Mouse (Mus musculus) lung, postnatal 25 days (tissue): Measurements from ENCODE around the gene Sugct.
A peak's percentile ranks its signal among the peaks of the same experiment; 100 is the strongest.

ENCODE experiments used
- DNase-seq: peaks from one replicate; pipeline ENCODE4 v3.0.0; 2022; ENCODE audit warnings: low spot score

The Sugct gene

DNA sequence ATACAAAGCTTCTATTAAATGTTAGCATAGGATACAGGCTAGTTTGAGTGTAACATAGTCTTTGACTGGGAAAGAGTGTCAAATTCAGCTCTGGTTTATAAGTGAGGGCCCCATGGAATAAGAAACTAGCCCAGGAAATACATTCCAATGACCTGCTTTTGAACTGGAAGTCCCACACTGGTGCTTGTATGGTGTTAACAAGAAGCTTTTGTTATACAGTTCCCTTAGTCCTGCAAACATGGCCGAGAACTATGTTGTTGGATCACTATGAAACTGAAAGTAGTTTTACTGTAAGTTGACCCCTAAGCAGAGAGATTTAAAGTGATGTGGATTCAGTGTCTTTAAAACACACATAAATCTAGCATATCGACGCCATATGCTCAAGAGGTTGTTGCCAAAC lies 657.5 kb downstream of the Sugct start:
- DNase-seq: no peak

DNA sequence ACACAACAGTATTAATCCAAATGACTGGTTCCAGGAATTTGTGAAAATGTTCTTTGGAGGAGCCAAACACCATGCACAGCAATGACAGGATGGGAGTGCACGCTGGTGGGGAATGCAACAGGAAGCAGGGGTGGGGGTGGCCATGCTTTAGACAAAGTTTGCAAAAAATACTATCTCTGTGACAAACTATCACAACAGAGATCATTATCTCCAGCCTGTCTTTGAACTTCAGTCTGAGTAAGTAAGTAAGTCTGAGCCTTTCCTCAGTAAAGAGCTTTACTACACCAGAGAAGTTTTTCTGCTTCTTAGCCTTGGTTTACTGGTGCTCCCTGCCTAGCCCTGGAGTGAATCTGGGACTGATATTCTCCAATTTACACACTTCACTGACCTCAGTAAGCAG lies 664.6 kb downstream of the Sugct start:
- no peak for DNase-seq

GRCm38 (mm10) chr13:17028595-17028994 lies 666.8 kb downstream of the Sugct start:
- peak; percentile 26 for DNase-seq

GRCm38 (mm10) chr13:17027846-17028529 lies 667.4 kb downstream of the Sugct start:
- no peak for DNase-seq

DNA sequence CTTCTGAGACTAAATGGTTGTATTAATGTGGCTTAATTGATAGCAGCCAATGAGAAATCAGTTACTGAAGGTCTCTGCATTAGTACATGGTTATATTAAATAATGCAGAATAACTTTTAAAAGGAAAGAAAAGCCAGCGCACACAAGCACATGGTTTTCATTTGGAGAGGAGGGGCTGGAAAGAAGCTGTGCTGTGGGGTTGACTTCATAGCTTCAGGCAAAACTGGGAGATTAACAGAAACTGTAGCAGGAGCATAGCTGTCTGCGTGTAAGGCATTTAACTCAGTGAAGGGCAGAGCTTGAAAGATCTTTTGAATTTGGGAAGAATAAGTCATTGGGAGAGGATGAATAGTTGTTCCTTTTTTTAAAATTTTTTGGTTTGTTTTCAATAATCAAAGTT lies 668.4 kb downstream of the Sugct start:
- DNase-seq: no peak

GRCm38 (mm10) chr13:16996464-16996863 lies 698.9 kb downstream of the Sugct start:
- DNase-seq: no peak

- no peak for DNase-seq
Observed at GRCm38 (mm10) chr13:16995321-16995720, 700.0 kb downstream of the Sugct start.

DNA sequence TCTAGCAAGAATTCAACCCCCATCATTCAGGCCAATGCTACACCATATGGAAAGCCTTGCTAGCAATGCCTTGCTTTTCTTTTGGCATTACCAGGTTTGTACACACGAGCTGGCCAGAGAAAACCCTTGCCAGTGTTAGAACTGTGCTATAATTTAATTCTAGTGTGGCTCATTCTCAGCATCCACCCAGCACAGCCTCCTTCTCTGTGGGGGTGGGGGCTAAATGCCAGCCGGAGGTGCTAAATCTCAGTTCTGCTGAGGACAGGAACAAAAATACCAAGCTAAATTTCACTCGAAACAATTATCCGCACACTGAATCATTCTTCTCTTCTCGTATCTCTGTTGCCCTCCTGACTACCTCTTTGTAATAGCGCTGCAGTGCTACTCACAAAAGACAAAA lies 717.6 kb downstream of the Sugct start:
- no peak for DNase-seq

GRCm38 (mm10) chr13:16971277-16971676 lies 724.1 kb downstream of the Sugct start:
- DNase-seq: no peak

DNA sequence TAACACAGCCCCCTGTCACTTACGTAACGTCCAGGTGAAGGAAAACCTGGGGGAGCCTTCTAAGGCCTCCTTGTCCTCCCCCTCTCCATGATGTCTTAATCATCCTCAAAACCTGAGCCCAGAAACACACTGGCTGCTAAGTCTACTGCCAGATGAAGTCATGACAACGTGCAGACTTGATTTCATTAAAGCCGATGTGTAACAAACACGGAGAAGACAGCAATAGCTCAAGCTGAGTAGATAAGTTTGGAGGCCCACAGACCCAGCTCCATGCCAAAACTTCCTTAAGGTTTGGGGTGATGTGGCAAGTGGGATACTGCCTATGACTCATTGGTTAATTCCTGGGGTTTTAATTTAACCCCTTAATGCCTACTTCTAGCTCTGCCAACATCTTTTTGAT lies 726.4 kb downstream of the Sugct start:
- DNase-seq: no peak

DNA sequence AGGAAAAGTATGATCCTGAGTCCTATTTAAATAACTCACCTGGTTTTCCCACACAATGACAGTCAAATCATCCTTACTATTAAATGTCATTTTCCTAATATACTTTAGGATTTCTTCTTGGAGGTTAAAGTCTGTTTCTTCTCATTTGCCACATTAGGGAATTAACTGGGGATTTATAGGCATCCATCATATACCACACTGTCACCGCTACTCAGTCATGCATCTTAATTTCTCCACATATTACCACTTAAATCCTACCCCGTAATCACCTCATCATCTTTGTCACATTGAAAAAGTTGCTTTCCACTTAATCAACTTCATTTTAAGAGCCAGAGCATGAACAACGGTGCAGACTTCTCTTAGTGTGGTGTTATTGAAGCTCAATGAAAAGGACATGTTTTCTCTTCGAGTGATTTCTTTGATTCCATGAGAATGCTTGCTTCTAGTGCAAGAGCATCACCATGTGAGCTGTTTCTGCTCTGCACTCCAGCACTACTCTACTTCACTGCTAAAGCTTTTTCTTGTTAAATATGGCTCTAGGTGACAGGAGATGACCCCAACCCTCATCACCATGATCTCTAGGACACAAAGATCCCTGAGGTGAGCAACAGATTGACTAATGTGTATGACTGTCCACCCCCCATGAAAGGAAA lies 730.4 kb downstream of the Sugct start:
- DNase-seq: no peak

DNA sequence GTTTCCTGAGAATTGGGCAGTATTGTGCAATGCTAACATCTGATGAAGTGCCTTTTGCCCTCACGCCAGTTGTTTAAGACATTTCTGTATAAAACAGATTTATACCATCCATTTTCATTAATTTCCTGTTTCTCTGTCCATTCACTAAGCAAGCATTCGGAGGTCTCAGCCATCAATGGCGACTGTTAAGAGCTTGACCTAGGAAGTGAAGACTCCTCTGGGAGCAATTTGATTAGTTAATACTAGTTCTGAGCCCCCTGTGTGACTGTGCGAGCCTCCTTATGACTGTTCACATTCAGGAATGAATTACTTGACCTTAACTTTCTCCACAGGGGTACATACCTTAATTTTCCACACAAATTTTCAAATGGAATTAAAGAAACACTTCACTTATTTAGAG lies 743.3 kb downstream of the Sugct start:
- no peak for DNase-seq

GRCm38 (mm10) chr13:16939466-16939811 lies 755.9 kb downstream of the Sugct start:
- no peak for DNase-seq

- no peak for DNase-seq
Observed at GRCm38 (mm10) chr13:16938552-16939465, 756.5 kb downstream of the Sugct start.

DNA sequence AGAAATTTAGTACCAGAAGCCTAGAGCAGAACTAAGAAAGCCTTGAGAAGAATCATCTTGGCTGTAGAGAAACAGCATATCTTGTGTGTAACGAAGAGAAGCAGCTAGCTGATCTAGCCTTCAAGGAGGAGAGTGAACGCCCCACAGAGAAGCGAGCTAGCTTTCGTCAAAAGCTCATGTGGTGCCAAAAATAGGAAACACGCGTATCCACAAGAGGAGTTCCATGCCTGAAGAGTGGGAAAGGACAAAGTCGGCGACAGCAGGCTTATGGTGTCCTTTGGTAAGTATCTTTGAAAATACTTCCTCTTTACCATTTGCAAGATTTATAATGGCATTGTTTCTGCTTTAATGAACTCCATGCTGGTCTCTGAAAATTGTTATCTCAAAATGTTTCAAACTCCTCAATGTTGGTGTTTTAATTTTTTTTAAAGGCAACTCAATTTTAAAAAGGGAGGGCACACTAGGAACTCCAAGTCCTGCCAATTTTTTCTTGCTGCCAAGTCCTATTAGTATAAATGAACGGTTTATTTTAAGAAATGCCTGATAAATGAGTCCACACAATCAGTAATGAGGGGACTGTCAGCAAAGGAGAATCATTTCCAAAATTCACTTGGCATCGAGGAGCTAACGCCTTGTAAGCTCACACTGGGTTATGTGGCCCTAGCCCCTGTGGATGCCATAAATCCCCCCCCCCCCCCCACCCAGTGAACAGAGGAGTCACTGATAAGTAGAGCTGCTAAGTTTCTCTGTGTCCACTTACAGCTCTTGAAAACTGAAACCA lies 757.7 kb downstream of the Sugct start:
- peak; percentile 16 for DNase-seq

- DNase-seq: no peak
Observed at GRCm38 (mm10) chr13:16935029-16935428, 760.3 kb downstream of the Sugct start.

DNA sequence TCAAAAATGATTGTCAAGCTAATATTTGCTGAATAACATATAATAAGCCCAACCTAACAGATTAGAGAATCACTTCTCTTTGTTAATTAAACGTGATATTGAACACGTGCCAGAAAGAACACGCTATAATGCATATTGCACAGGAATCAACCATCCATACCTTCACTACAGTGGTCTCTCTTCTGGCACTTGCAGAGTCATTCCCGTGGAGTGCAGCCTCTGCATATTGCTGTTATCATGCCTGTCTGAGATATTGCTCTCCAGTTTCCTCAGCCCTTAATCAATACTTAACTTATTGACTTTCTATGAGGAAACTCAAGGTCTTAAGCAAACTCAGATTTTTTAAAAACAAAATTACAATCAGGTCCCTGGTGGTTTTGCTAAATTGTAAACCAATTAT lies 761.8 kb downstream of the Sugct start:
- no peak for DNase-seq

DNA sequence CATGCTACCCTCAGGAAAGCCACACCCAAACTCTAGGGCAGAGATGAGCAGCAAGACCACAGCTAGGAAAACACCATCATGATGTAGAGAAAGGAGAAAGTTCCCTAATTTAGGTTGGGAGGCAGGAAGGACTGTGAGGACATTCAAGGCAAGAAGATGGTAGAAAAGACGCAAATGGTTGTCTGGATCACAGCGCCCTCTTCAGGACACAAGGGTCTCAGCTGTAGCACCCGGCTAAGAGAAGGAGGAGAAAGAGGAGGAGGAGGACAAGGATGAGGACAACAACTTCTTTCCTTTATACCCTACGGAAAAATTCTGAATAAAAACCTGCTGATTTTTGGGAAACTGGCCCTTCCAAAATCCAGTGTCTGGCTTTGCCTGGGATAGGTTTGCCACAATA lies 774.0 kb downstream of the Sugct start:
- no peak for DNase-seq

- DNase-seq: no peak
Observed at GRCm38 (mm10) chr13:16915697-16916096, 779.7 kb downstream of the Sugct start.

- DNase-seq: peak; percentile 14
Observed at GRCm38 (mm10) chr13:16912214-16912613, 783.1 kb downstream of the Sugct start.

DNA sequence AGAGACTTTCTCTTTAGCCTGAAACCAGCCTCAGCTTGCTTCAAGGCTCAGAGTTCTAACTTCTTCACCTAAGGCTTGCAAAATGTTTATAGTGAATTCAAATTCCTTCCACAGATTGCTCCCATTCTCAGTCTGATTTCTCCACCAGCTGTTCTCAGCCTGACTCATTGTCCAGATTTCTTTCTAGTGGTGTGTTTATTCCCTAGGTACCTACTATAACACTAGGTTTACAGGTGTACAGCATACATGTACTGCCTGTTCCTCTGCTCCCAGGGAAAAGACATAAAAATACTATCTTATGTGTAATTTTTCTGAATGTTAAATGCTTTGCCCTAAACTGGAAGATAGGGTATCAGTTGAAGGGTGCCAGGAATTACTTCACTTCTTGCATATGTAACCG lies 788.4 kb downstream of the Sugct start:
- DNase-seq: no peak

DNA sequence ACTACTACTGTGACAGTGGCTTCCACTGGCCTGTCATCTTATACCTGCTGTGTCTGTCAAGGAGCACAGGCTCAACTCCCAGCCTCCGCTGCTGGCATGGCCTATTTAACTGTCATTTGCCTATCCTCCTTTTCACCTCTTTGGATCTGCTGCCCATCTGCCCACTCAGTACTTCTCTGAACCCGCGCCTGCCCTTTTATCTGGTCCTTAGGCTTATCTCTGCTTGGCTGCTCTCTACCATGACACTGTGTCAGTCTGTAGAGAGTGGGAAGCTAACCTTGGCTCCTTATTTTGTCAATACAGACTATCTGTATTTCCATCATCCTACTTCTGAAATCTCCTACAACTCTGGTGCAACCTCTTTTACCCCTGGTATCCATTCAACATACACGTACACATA lies 793.9 kb downstream of the Sugct start:
- DNase-seq: no peak
